Mouse (Mus musculus): ENCODE data around the gene Tmem44.

DNA sequence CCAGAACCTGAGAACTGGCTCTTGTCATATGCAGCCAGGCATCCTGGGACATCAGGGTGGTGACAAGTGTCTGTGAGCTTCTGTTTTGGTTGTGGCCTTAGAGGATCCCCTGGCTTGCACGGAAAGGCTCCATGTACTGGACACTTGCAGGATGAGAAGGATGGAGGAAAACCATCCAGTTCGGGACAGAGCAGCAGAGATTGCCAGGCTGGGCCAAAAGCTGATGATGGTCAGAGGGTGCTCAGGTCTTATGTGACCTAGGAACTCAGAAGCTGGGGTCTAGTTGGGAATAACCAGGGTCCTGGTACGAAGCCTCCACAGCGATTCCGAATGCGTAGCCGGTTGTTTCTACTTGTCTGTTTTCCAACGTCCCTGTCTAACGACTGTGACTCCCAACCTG, 41.9 kb downstream of the Tmem44 start:
- no peak for TF ChIP-seq POLR2A (IDR thresholded peaks at IDR 0.05; ENCODE audit: borderline replicate concordance, insufficient read depth, low read length)
- no peak for TF ChIP-seq CTCF (IDR thresholded peaks at IDR 0.05; ENCODE audit: borderline replicate concordance, insufficient read depth, low read depth, low read length)

Data from cerebellum, adult 2 months (tissue).